9 mouse cellular contexts compared by ENCODE assay signal in genomic region chr11:85849037-85849436, GRCm38 (mm10). TPM values are rescaled to one million over a fixed set of nuclear protein-coding genes. Genes with fewer than 3 reads are reported as not detected.
A peak's percentile ranks its signal among the peaks of the same experiment; 100 is the strongest.
DNase-seq lines count a peak whose midpoint lies in the region; ATAC-seq and TF ChIP-seq lines count a peak whose summit lies in the region.
"Had no signal": no experiment of that assay in that cellular context is flagged by ENCODE, and none has a peak within 500 bp of the region (broad histone marks: within the 10 kb centered on the region; RNA-seq: fewer than 3 reads in every experiment).

No protein-coding gene starts in this region.

- intact Hi-C loops in left cerebral cortex, adult 2 months (cut with DNase I): loop anchor here (1.0 to 10.0 kb wide), 3 partner anchors 123 to 516 kb away; no protein-coding TSS in a partner anchor
- intact Hi-C loops in left cerebral cortex, postnatal 36 days (cut with DNase I): loop anchor here (2.0 to 10.0 kb wide), 5 partner anchors 124 to 506 kb away; partner anchors contain the start of gene Med13
- intact Hi-C loops in heart, postnatal 14 days (cut with DNase I): loop anchor here (2.0 to 5.0 kb wide), 3 partner anchors 218 to 508 kb away; partner anchors contain the start of gene Med13

- peak; percentile 83 for TF ChIP-seq CTCF in left cerebral cortex, adult 2 months (IDR thresholded peaks at IDR 0.05)

- DNase-seq in left cerebral cortex, adult 2 months (ENCODE audit: extremely low spot score in 1 of 2, low spot score in 2 of 2): peak; percentile 45 to 60
- no peak for DNase-seq in left cerebral cortex, postnatal 36 days (ENCODE audit: low spot score in 2 of 2)
- DNase-seq in c-Kit-negative CD71-positive TER-119-positive erythroid progenitor cells, embryonic 14.5 days (ENCODE audit: low read depth, low spot score): peak; percentile 28
- DNase-seq in heart, postnatal 14 days: peak; percentile 63 to 74
- DNase-seq in kidney, postnatal 36 days: peak; percentile 77 to 85
- peak; percentile 81 to 85 for DNase-seq in lung, postnatal 4 days
- DNase-seq in retina, postnatal 7 days (ENCODE audit: low read depth, low spot score): peak; percentile 75

- ATAC-seq in erythroid progenitor cell, adult 5-6 weeks (replicated peaks; ENCODE audit: low FRiP score, poor library complexity, severe bottlenecking): peak; percentile 47

- H3K27ac ChIP-seq in left cerebral cortex, adult 2 months: no peak overlapping the region

- H3K4me3 ChIP-seq in left cerebral cortex, adult 2 months: no peak overlapping the region

RNA-seq across cellular contexts. Expression of gene Gm11444, which starts 1.1 kb away (rescaled TPM):
- total RNA-seq in left cerebral cortex, adult 2 months (2021): not detected
- total RNA-seq in left cerebral cortex, postnatal 36 days (2021): not detected
- not detected in 2 replicates for total RNA-seq in erythroid progenitor cell, adult 5-6 weeks (2015; ENCODE audit: low replicate concordance)
- not detected in 2 replicates for total RNA-seq in erythroid progenitor cell, adult 5-6 weeks (2017; ENCODE audit: low replicate concordance)
- not detected for total RNA-seq in heart, postnatal 14 days (2021)
- total RNA-seq: adrenal gland, postnatal 4 days had no signal

RNA-seq across cellular contexts. Expression of gene Tbx2, which starts 16.7 kb away (rescaled TPM):
- total RNA-seq in left cerebral cortex, adult 2 months (2021): 1 to 10 TPM; 1.9 to 2.0 TPM
- 1 to 10 TPM; 1.9 to 2.2 TPM for total RNA-seq in left cerebral cortex, postnatal 36 days (2021)
- 1.1 TPM in 1 of 2 replicates, not detected in the other for total RNA-seq in erythroid progenitor cell, adult 5-6 weeks (2015; ENCODE audit: low replicate concordance)
- 1.4 TPM in 1 of 2 replicates, not detected in the other for total RNA-seq in erythroid progenitor cell, adult 5-6 weeks (2017; ENCODE audit: low replicate concordance)
- 10 to 100 TPM; 11.8 to 14.5 TPM for total RNA-seq in heart, postnatal 14 days (2021)

RNA-seq across cellular contexts. Expression of gene Tbx4, which starts 37.2 kb away (rescaled TPM):
- under 1 TPM in 1 of 2 experiments, not detected in 1; 0.19 TPM for total RNA-seq in left cerebral cortex, adult 2 months (2021)
- total RNA-seq in left cerebral cortex, postnatal 36 days (2021): under 1 TPM; 0.17 to 0.25 TPM
- not detected in 2 replicates for total RNA-seq in erythroid progenitor cell, adult 5-6 weeks (2015; ENCODE audit: low replicate concordance)
- total RNA-seq in erythroid progenitor cell, adult 5-6 weeks (2017; ENCODE audit: low replicate concordance): not detected in 2 replicates
- under 1 TPM in 1 of 2 experiments, not detected in 1; 0.14 TPM for total RNA-seq in heart, postnatal 14 days (2021)
- total RNA-seq: adrenal gland, postnatal 4 days had no signal

Comparison
In these comparisons a context has a peak if more than half of its experiments do, and no peak if none do; other contexts are left out.
1. DNase-seq: peak in left cerebral cortex, adult 2 months (2 of 2), c-Kit-negative CD71-positive TER-119-positive erythroid progenitor cells, embryonic 14.5 days (single experiment), heart, postnatal 14 days (2 of 2), kidney, postnatal 36 days (2 of 2), lung, postnatal 4 days (2 of 2) and retina, postnatal 7 days (single experiment); none in left cerebral cortex, postnatal 36 days (0 of 2).
2. RNA of gene Tbx2, which starts 16.7 kb away (total RNA-seq): 11.8 to 14.5 TPM in heart, postnatal 14 days; 1.9 to 2.2 TPM in left cerebral cortex, postnatal 36 days, 1.9 to 2.0 TPM in left cerebral cortex, adult 2 months and 1.1 to 1.4 TPM in erythroid progenitor cell, adult 5-6 weeks; every median in the first group is over 4 times any median in the second.